Mouse (Mus musculus) gastrocnemius, postnatal 25 days (tissue): Measurements from ENCODE around the gene Fam126b. TPM values are rescaled to one million over a fixed set of nuclear protein-coding genes. Genes with fewer than 3 reads are reported as not detected.
"Not testable (repeated sequence)": the region's sequence is repeated elsewhere in the genome, so short reads cannot be mapped to it uniquely, and the experiment has no call there.

Experiments
- DNase-seq: peaks from one replicate; pipeline ENCODE4 v3.0.0; 2022
- long read RNA-seq, 2 experiments: library from polyadenylated mRNA; stranded (forward); transcript quantifications; one replicate each; pipeline ENCODE4 v2.0.0; 2021
- total RNA-seq, 2 experiments: library from RNA; stranded (reverse); gene quantifications; 1 replicate in 1 of 2; 2 replicates in 1 of 2; pipeline ENCODE4 v1.2.3; 2021

The Fam126b gene
- total RNA-seq = 10 to 100 TPM; 11.2 to 11.3 TPM
- long read RNA-seq, experiment 1, partial matches to known transcripts = 0 of 2 reads
- long read RNA-seq, experiment 1, other reads (novel, unspliced or antisense) = 2 of 2 reads
- long read RNA-seq, experiment 2, partial matches to known transcripts = 0 of 2 reads
- long read RNA-seq, experiment 2, other reads (novel, unspliced or antisense) = 2 of 2 reads

- DNase-seq = peak; percentile 88
Measured at GRCm38 (mm10) chr1:58586171-58586997, at the start of gene Fam126b, which contains the start of gene Ndufb3. Gene Fam126b (minus strand): TSS chr1:58586323. Gene Ndufb3 (plus strand): TSS chr1:58586384.

GRCm38 (mm10) chr1:58628847-58629246 lies 42.7 kb upstream of the Fam126b start:
- DNase-seq = not testable (repeated sequence)

- DNase-seq = no peak
Measured at GRCm38 (mm10) chr1:58621996-58622748, 36.0 kb upstream of the Fam126b start.

- DNase-seq = no peak
Measured at GRCm38 (mm10) chr1:58621251-58621650, 35.1 kb upstream of the Fam126b start.

GRCm38 (mm10) chr1:58618766-58619165 lies 32.6 kb upstream of the Fam126b start:
- no peak for DNase-seq

- DNase-seq = no peak
Measured at GRCm38 (mm10) chr1:58617978-58618668, 32.0 kb upstream of the Fam126b start.

GRCm38 (mm10) chr1:58617076-58617475 lies 31.0 kb upstream of the Fam126b start:
- DNase-seq = no peak

GRCm38 (mm10) chr1:58616176-58616575 lies 30.1 kb upstream of the Fam126b start:
- no peak for DNase-seq

- no peak for DNase-seq
Measured at GRCm38 (mm10) chr1:58615146-58615545, 29.0 kb upstream of the Fam126b start.

GRCm38 (mm10) chr1:58614424-58614823 lies 28.3 kb upstream of the Fam126b start:
- DNase-seq = no peak

GRCm38 (mm10) chr1:58613786-58614185 lies 27.7 kb upstream of the Fam126b start:
- no peak for DNase-seq

GRCm38 (mm10) chr1:58610611-58611010 lies 24.5 kb upstream of the Fam126b start:
- DNase-seq = no peak

- no peak for DNase-seq
Measured at GRCm38 (mm10) chr1:58610166-58610565, 24.0 kb upstream of the Fam126b start.

- DNase-seq = not testable (repeated sequence)
Measured at GRCm38 (mm10) chr1:58609591-58609990, 23.5 kb upstream of the Fam126b start.

- DNase-seq = no peak
Measured at GRCm38 (mm10) chr1:58603738-58604137, 17.6 kb upstream of the Fam126b start.

GRCm38 (mm10) chr1:58602681-58603080 lies 16.6 kb upstream of the Fam126b start:
- no peak for DNase-seq

- DNase-seq = no peak
Measured at GRCm38 (mm10) chr1:58587491-58587890, 1.4 kb upstream of the Fam126b start.

GRCm38 (mm10) chr1:58585373-58586170 lies 551 bp downstream of the Fam126b start:
- no peak for DNase-seq

- no peak for DNase-seq
Measured at GRCm38 (mm10) chr1:58584271-58584670, 1.9 kb downstream of the Fam126b start.

GRCm38 (mm10) chr1:58582611-58583010 lies 3.5 kb downstream of the Fam126b start:
- DNase-seq = no peak

- DNase-seq = no peak
Measured at GRCm38 (mm10) chr1:58579179-58579578, 6.9 kb downstream of the Fam126b start.
